Mouse (Mus musculus): ENCODE results near the gene Gm10272.
"Not testable (repeated sequence)": the region's sequence is repeated elsewhere in the genome, so short reads cannot be mapped to it uniquely, and the experiment has no call there.

Gene Gm10272

GRCm38 (mm10) chr10:77726186-77726585 is 19.8 kb downstream of the Gm10272 start, which contains the start of gene Gm10100:
Gene Gm10100 (plus strand): TSS chr10:77726486.
- DNase-seq (ENCODE audit: extremely low spot score, low spot score): no peak

- DNase-seq (ENCODE audit: extremely low spot score, low spot score): no peak
These were observed 21.9 kb downstream of the Gm10272 start for GRCm38 (mm10) chr10:77728280-77728679.

GRCm38 (mm10) chr10:77729241-77729640 is 22.8 kb downstream of the Gm10272 start:
- no peak for DNase-seq (ENCODE audit: extremely low spot score, low spot score)

GRCm38 (mm10) chr10:77735928-77736327 is 29.5 kb downstream of the Gm10272 start:
- no peak for DNase-seq (ENCODE audit: extremely low spot score, low spot score)

- no peak for DNase-seq (ENCODE audit: extremely low spot score, low spot score)
These were observed 32.5 kb downstream of the Gm10272 start for GRCm38 (mm10) chr10:77738929-77739328.

GRCm38 (mm10) chr10:77741924-77742688 is 35.7 kb downstream of the Gm10272 start, which contains the start of gene Gm18596:
Gene Gm18596 (minus strand): TSS chr10:77742638.
- not testable (repeated sequence) for DNase-seq (ENCODE audit: extremely low spot score, low spot score)

GRCm38 (mm10) chr10:77750686-77751085 is 44.3 kb downstream of the Gm10272 start:
- DNase-seq (ENCODE audit: extremely low spot score, low spot score): not testable (repeated sequence)

GRCm38 (mm10) chr10:77751254-77751653 is 44.8 kb downstream of the Gm10272 start, which contains the start of gene Gm9736:
Gene Gm9736 (minus strand): TSS chr10:77751354.
- DNase-seq (ENCODE audit: extremely low spot score, low spot score): not testable (repeated sequence)

- DNase-seq (ENCODE audit: extremely low spot score, low spot score): not testable (repeated sequence)
These were observed 45.9 kb downstream of the Gm10272 start for GRCm38 (mm10) chr10:77752312-77752711.

- no peak for DNase-seq (ENCODE audit: extremely low spot score, low spot score)
These were observed 47.0 kb downstream of the Gm10272 start for GRCm38 (mm10) chr10:77753448-77753847.
